Mouse (Mus musculus): ENCODE measurements around the gene Igf1r.
A peak's percentile ranks its signal among the peaks of the same experiment; 100 is the strongest.

The Igf1r gene

GRCm38 (mm10) chr7:68057010-68057409 is 104.4 kb downstream of the Igf1r start:
- no peak for DNase-seq

GRCm38 (mm10) chr7:68059690-68060089 is 107.1 kb downstream of the Igf1r start:
- DNase-seq, result no peak

DNA sequence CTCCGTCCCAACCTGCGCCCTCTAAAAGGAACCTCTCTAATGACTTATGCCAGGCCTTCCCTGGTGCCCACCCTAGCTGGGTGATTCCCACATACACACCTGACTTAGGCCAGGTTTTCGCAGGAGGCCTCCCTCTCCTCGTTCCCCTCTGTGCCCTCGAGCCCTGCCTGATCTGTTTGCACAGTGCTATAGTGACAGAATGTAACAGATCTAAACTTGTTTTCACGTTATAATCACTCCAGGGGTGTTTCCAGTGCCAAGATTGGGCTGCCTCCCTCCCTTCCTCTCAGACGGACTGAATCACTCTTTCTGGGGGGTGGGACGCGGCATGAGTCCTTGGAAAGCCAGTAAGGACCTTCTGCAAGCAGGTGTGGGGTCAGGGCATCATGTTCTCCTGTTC is 108.8 kb downstream of the Igf1r start:
- DNase-seq, result no peak

DNA sequence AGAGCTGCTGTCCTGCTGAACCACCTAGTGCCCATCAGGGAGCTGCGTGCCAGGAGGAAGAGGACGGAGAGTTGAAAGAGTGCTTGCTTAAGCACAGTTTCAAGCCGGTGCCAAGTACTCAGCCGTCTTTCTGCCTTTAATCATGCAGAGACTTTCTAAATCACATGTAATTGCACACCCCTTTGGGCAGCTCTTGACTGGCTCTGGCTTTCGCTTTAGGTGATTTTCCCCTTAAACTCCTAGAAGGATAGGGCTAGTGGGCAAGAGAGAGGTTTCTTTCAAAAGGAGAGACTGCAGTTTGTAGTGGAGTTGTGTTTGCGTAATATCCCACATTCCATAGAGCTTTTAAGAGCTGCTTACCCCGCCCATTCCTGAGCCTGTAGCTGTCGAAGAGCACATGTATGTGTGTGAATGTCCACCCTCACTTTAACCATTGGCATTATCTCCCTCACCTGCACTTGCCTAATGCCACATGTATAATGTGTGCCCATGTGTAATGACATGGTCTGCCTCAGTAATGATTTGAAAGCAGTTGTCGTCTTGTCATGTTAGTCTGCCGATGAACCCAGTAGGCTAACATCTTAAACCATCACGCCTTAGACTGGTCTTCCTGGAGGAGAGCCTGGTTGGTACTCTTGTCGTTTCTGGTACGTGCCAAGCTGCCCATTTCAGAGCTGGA is 109.7 kb downstream of the Igf1r start:
- DNase-seq, result no peak

- no peak for DNase-seq
Measured at GRCm38 (mm10) chr7:68062849-68063208, 110.2 kb downstream of the Igf1r start.

GRCm38 (mm10) chr7:68063711-68064110 is 111.1 kb downstream of the Igf1r start:
- DNase-seq, result no peak

- DNase-seq, result no peak
Measured at GRCm38 (mm10) chr7:68064120-68064519, 111.5 kb downstream of the Igf1r start.

DNA sequence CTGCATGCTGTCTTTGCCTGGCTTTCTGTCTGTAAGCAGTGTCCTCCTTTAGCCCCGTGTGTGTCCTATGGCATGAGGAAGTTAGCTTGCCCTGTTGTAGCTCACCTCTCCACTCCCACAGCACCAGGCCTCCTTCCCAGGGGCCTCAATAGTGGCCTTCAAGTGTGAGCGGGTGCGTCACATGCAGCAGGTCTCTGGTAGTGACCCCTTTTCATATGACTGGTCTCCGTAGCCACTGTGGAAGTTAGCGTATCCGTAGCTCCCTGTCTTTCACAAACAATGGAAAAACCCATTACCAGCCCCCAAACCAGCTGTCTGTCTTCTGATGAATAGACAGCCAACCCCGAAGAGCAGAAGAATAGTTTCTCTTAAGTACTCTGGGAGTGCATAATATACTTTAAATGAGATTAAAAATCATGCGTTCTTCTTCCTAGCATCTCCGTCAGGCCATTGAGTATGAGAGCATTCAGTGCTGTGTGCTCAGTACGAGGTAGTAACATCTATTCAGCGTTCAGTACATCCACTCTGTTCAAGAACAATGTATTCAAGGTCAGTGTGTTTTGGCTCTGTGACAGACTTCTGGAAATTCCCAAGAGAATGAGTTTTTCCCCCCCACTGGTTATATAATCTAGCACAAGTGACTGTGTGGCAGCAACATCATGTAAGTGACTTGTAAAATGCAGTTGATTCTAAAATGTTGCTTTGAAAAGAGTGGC is 112.2 kb downstream of the Igf1r start:
- no peak for DNase-seq

- DNase-seq, result no peak
Measured at GRCm38 (mm10) chr7:68065904-68066303, 113.3 kb downstream of the Igf1r start.

DNA sequence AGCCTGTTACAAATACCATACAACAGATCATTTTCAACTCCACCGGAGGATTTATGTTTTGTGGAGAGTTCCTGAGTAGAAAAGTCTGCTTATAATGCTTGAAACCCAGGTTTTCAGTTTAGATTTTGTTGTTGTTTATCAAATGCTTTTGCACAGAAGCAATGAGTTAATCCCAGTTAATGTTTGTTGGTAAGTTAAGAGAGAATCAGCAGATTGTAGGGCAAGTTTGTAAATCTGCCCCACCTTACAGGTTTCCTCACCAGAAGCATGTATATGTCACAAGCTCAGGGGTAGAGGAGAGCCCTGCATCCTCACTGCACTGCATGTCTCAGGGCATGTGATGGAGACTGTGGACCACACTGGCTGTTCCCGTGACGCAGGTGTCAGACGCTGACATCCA is 114.7 kb downstream of the Igf1r start:
- DNase-seq, result no peak

GRCm38 (mm10) chr7:68069324-68069723 is 116.7 kb downstream of the Igf1r start:
- no peak for DNase-seq

- no peak for DNase-seq
Measured at GRCm38 (mm10) chr7:68070030-68070429, 117.4 kb downstream of the Igf1r start.

- DNase-seq, result peak; percentile 43
Measured at GRCm38 (mm10) chr7:68070626-68071025, 118.0 kb downstream of the Igf1r start.

GRCm38 (mm10) chr7:68071050-68071449 is 118.4 kb downstream of the Igf1r start:
- DNase-seq, result no peak

- DNase-seq, result no peak
Measured at GRCm38 (mm10) chr7:68071749-68072148, 119.1 kb downstream of the Igf1r start.

DNA sequence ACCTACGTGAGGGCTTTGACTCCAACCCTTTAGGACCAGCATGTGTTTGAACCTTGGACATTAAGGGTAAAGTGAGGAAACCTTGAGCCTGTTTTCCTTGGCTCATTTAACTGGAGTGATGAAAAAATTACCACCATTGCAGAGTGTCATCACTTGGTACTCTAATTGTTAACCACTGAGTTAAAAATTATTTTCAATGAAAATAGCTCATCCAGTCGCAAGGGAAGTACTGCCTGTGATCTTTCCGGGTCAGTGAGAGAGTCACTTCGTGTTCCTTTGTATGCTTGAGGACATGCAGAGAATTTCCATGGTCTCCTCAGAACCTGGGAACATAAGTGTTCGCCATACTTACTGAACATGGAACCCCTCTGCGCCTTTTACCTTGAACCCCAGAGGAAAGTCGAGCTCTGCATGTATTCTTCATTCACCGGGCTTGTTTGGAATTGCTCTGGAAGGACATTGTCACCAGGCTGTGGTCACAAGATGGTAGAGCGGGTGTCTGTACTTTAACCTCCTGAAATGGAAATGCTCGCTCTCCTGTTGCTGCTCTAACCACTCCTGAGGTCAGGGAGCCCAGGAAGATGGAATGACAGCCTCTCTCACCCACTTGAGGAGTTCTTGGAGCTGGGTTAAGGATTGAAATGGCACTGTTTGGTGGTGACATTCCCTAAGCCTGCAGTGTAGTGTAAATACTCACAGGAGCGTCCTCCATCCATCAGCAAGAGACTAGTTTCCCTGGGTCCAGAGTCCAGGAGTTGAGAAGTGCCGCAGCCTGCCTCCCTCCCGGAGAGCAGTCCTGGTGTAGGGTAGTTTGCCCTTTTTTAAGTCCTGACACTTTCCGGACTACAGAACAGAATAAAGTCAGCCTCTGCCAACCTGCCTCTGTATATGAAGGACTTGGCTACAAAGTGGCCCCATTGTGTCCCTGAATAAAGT is 120.2 kb downstream of the Igf1r start:
- no peak for DNase-seq

DNA sequence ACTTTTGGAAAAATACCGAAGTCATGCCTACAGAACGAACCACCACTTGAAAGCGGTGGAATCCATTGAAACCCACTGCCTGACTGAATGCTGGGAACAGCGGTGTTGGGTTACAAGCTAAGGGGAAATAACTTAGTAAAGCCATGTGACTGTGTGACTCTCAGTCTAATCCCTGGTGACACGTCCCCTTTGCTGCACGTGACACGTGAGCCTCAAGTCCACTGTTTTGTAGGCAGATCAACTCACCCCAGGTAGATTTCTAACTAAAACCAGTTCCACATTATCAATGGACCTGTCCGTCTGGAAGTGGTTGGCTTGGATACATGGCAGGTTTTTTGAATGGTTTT is 120.8 kb downstream of the Igf1r start:
- DNase-seq, result no peak

DNA sequence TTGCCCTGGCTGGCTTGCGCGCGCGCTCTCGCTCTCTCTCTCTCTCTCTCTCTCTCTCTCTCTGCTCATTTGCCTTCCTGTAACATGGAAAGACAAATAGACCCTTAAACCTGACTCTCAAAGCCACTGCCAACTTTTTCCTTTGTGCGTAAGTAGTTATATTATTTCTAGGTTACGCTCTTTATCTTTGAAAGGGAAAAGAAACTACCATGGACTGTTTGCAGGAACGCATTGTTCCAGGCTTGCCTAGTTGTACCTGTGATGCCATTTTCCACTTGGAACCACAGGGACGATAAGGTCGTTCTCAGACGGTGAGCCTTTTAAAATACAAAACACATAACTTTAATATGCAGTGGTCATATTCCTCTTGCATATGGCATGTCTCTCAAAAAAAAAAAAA is 122.1 kb downstream of the Igf1r start:
- DNase-seq, result no peak

DNA sequence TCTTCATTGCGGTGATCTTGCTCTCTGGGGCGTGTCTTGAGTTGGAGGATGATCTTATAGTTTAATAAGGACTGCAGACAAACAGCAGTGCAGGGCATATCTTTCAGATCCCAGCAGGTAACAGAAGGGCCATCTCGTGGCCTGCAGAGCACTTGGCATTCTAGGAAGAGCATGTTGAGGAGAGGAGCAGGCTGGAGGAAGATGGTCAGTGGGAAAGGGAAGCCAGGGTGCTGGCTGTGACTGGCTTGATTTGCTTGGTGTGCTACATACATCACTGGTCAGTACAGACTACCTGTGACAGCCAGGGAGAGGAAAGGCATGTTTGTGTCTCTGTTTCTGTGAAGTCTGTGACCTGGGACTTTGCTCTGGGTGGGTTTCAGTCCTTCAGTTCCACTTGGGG is 122.8 kb downstream of the Igf1r start:
- peak; percentile 28 for DNase-seq

- no peak for DNase-seq
Measured at GRCm38 (mm10) chr7:68080122-68080845, 127.7 kb downstream of the Igf1r start.

- DNase-seq, result no peak
Measured at GRCm38 (mm10) chr7:68085338-68085737, 132.7 kb downstream of the Igf1r start.

- DNase-seq, result peak; percentile 24
Measured at GRCm38 (mm10) chr7:68085870-68086341, 133.3 kb downstream of the Igf1r start.

GRCm38 (mm10) chr7:68087496-68087895 is 134.9 kb downstream of the Igf1r start:
- no peak for DNase-seq
